Mouse (Mus musculus): ENCODE measurements around the gene Ranbp1. TPM values are rescaled to one million over a fixed set of nuclear protein-coding genes. Genes with fewer than 3 reads are reported as not detected.

Gene Ranbp1
- total and polyA plus RNA-seq, 3 experiments, result 605 to 1,263 (median 1,124) TPM

GRCm38 (mm10) chr16:18221543-18221898 is 27.0 kb downstream of the Ranbp1 start:
- Histone ChIP-seq H3K27ac (ENCODE audit: insufficient read depth, low read depth) (peak overlapping the region; percentile 68), H3K79me2 (replicated peaks; ENCODE audit: control insufficient read depth, extremely low read depth, insufficient read depth, poor library complexity, severe bottlenecking) (no peaks in the 10 kb centered on the region), H3K9ac (ENCODE audit: insufficient read depth, low read depth) (no peak overlapping the region), H3K9me3 (replicated peaks; ENCODE audit: low read length) (no peaks in the 10 kb centered on the region), H3K27me3 (replicated peaks) (no peaks in the 10 kb centered on the region), H3K4me1 (ENCODE audit: control insufficient read depth in 1 of 2, insufficient read depth in 2 of 2) (peaks cover 42 to 59% of the 10 kb centered on the region in 2 experiments), H3K4me3 (replicated peaks in 1 of 3; ENCODE audit: low read depth in 2 of 3, low read length in 2 of 3, poor library complexity in 1 of 3) (peak overlapping the region in 1 of 3 experiments; percentile 3), H3K4me2 (ENCODE audit: insufficient read depth, low read depth, poor library complexity, severe bottlenecking) (peak overlapping the region; percentile 88; the same call in 1 of the 2 replicates), H3K36me3 (replicated peaks in 1 of 2; ENCODE audit: control insufficient read depth in 1 of 2, insufficient read depth in 1 of 2, low read length in 1 of 2) (peaks cover 36 to 46% of the 10 kb centered on the region in 2 experiments)
- peak; percentile 75 for DNase-seq (ENCODE audit: extremely low read depth)
- in situ Hi-C loops (cut with MboI; ENCODE audit: low pct_ligation_motif_present, low pct_unique_long_range_greater_than_20kb, low sequenced_read_pairs), result no loop called here
- TF ChIP-seq BHLHE40 (IDR thresholded peaks at IDR 0.05; ENCODE audit: low read depth, low read length) (0 out of 2 replicates have a peak, but pooled peaks have one; percentile 1), CHD1 (IDR thresholded peaks at IDR 0.05; ENCODE audit: low read depth, low read length) (no peak), CHD2 (IDR thresholded peaks at IDR 0.05; ENCODE audit: low read length) (peak; percentile 42; the same call in 1 of the 2 replicates), CTCF (conservative IDR thresholded peaks at IDR 0.05 in 1 of 2, IDR thresholded peaks at IDR 0.05 in 1 of 2; ENCODE audit: low read depth in 2 of 2, low read length in 2 of 2) (peak; percentile 60 to 76), USF1 (IDR thresholded peaks at IDR 0.05; ENCODE audit: low read depth, low read length) (no peak), MAX (IDR thresholded peaks at IDR 0.05; ENCODE audit: low read length) (no peak), IRF4 (IDR thresholded peaks at IDR 0.05; ENCODE audit: low read depth, low read length) (0 out of 2 replicates have a peak, but pooled peaks have one; percentile 20), SMC3 (IDR thresholded peaks at IDR 0.05; ENCODE audit: low read depth, low read length) (peak; percentile 42), PAX5 (IDR thresholded peaks at IDR 0.05; ENCODE audit: low read length) (no peak), RAD21 (IDR thresholded peaks at IDR 0.05; ENCODE audit: low read depth, low read length) (peak; percentile 16), ELF1 (IDR thresholded peaks at IDR 0.05; ENCODE audit: low read depth, low read length) (0 out of 2 replicates have a peak, but pooled peaks have one; percentile 20), MAZ (IDR thresholded peaks at IDR 0.05; ENCODE audit: low read depth, low read length) (0 out of 2 replicates have a peak, but pooled peaks have one; percentile 27), TCF12 (IDR thresholded peaks at IDR 0.05; ENCODE audit: low read depth, low read length) (0 out of 2 replicates have a peak, but pooled peaks have one; percentile 34)
- dilution Hi-C loops (cut with MboI; ENCODE audit: extremely low pct_ligation_motif_present, extremely low pct_unique_long_range_greater_than_20kb, low sequenced_read_pairs), result no loop called here

- TF ChIP-seq EP300 (IDR thresholded peaks at IDR 0.05; ENCODE audit: low read length) (peak; percentile 47; the same call in 1 of the 2 replicates), MAFK (IDR thresholded peaks at IDR 0.05; ENCODE audit: insufficient replicate concordance, low read length) (no peak), MAZ (IDR thresholded peaks at IDR 0.05; ENCODE audit: low read depth, low read length) (0 out of 2 replicates have a peak, but pooled peaks have one; percentile 11)
- H3K4me1 ChIP-seq (ENCODE audit: control insufficient read depth in 1 of 2, insufficient read depth in 2 of 2), result peaks cover 42 to 59% of the 10 kb centered on the region in 2 experiments
- H3K9me3 ChIP-seq (replicated peaks; ENCODE audit: low read length), result no peaks in the 10 kb centered on the region
- DNase-seq (ENCODE audit: extremely low read depth), result no peak
- H3K79me2 ChIP-seq (replicated peaks; ENCODE audit: control insufficient read depth, extremely low read depth, insufficient read depth, poor library complexity, severe bottlenecking), result no peaks in the 10 kb centered on the region
- H3K36me3 ChIP-seq (replicated peaks in 1 of 2; ENCODE audit: control insufficient read depth in 1 of 2, insufficient read depth in 1 of 2, low read length in 1 of 2), result peaks cover 31 to 41% of the 10 kb centered on the region in 2 experiments
- dilution Hi-C loops (cut with MboI; ENCODE audit: extremely low pct_ligation_motif_present, extremely low pct_unique_long_range_greater_than_20kb, low sequenced_read_pairs) (no loop called here), in situ Hi-C loops (cut with MboI; ENCODE audit: low pct_ligation_motif_present, low pct_unique_long_range_greater_than_20kb, low sequenced_read_pairs) (no loop called here)
- peak overlapping the region; percentile 88 for H3K4me2 ChIP-seq (ENCODE audit: insufficient read depth, low read depth, poor library complexity, severe bottlenecking)
- H3K27ac ChIP-seq (ENCODE audit: insufficient read depth, low read depth), result peak overlapping the region; percentile 68
- H3K27me3 ChIP-seq (replicated peaks), result no peaks in the 10 kb centered on the region
- peak overlapping the region in 2 of 3 experiments; percentile 3 to 54 for H3K4me3 ChIP-seq (replicated peaks in 1 of 3; ENCODE audit: low read depth in 2 of 3, low read length in 2 of 3, poor library complexity in 1 of 3)
- 0 out of 2 replicates have a peak overlapping the region, but pooled peaks have one; percentile 11 for H3K9ac ChIP-seq (ENCODE audit: insufficient read depth, low read depth)
Measured at GRCm38 (mm10) chr16:18220856-18221542, 27.5 kb downstream of the Ranbp1 start.
